Mouse (Mus musculus) regulatory T cell (primary cell): ENCODE measurements at regions not wholly inside any gene's neighbourhood (a gene's known extent, or its start where the extent isn't known, plus 50 kb on each side); places are given as distances from the start of the nearest gene placed in this dataset.

ENCODE experiments used
- in situ Hi-C: fragments of 300-600 bp; cut with MboI, MseI; formaldehyde crosslinking; loops from one replicate; pipeline ENCODE4 v1.15.1; 2025; ENCODE audit warnings: high pct_unique_total_duplicates

DNA sequence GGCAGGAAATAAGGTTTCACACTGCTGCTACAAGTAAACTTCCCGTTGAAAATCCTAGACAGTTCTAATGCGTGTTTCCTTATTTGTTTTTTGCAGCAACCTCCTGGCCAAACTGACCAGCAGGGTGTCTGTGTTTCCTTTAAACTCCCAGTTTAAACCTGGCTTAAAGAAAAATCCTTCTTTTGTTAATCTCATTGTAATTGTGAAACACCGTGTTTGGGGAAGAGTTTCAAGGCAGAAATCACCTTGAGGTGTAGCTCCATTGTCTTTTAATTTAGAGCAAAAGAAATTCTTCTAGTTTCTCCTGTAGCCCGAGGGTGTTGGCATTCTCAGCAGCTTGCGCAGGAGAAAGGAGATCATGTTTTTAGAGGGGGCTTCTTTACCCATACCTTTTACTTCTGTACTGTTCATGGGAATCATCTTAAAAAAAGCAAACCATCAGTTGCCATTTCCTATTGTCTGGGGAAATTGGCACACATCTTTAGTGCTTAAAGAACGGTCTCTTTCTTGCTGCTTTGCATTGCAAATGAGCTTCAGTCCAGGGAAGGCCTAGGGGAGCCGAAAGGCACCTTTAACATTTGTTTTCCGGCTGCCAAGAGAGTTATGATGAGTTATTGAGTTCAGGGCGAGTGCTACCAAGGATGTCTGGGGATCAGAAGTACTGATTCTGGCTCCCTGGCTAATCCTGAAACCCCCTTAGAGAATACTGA, 342.6 kb downstream of the Slc4a3 start:
- in situ Hi-C loops, result no loop called here

- in situ Hi-C loops, result no loop called here
Observed at GRCm38 (mm10) chr1:75889847-75890591, 344.0 kb downstream of the Slc4a3 start.

- in situ Hi-C loops, result no loop called here
Observed at GRCm38 (mm10) chr1:75890636-75891276, 344.7 kb downstream of the Slc4a3 start.

- in situ Hi-C loops, result no loop called here
Observed at GRCm38 (mm10) chr1:75895550-75895949, 349.5 kb downstream of the Slc4a3 start.

GRCm38 (mm10) chr1:75901146-75901545, 355.1 kb downstream of the Slc4a3 start:
- in situ Hi-C loops, result no loop called here

DNA sequence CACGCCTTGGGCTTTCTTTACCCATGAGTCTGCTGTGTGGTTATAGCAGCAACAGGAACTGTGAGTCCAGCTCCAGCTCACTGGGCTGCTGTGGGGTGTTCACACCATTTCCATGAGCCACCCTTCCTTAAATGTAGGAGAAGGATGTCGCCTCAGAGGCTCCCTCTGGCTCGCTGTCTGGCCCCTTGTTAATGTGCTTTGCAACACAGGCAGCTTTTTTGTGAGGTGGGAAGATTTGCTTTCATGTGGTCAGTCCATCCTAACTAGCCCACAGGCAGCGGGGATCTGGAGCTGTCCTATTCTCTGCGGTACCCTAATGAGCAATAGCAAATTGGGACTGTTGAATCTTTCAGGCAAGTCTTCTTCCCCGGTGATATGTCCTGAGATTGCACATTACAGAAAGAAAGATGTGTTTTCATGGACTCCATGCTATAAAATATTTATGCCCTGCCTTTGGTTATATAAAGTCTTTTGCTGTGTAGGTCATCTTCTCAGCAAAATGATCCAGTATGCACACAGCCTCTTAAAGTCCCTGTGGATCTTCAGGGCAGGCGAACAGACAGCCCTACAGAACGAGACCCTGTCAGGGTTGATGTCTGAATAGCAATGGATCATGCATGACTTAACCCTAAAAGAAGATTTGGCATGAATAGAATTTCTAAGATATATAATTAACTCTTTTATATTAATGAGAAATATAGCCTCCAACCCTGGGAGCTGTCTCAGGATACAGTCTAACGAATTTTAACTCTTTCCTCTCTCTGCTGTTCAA, 359.8 kb downstream of the Slc4a3 start:
- in situ Hi-C loops, result no loop called here

GRCm38 (mm10) chr1:75915311-75915710, 369.2 kb downstream of the Slc4a3 start:
- in situ Hi-C loops, result no loop called here

DNA sequence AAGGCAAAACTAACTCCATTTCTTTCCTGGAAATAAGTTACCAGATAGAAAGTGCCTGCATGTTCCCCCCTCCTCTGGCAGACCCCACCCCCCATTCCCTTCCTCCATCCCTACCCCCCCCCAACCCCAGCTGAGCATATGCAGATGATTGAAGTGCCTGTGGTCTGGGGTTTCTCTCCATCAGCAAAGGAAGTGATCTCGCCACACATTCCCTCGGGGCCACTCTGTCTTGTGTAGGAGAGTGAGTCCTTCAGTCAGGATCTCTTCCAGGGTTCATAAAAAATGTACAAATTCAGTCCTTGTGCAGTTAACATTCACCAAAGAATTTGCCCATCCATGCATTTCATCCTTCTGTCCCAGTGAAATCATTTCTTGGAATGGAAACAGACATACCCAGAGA, 370.1 kb downstream of the Slc4a3 start:
- in situ Hi-C loops, result no loop called here

GRCm38 (mm10) chr1:75919134-75919533, 373.1 kb downstream of the Slc4a3 start:
- in situ Hi-C loops, result no loop called here

DNA sequence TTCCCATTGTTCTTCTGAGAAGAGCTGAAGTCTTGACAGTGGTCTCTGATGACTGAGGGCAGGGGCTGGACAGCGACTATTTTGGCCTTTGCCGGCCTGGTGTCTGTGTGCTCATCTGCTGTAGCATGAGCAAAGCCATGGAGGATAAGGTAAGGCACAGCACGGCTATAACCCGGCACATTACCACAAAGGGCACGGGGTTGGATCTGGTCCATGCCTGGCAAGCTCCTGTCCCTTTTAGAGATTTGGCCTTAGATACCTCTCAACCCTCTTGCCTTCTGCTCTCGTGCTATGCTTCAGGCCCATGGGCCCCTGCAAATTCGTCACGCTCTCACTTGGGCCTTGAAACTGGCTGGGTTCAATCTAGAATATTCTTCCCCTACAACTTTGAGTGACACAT, 379.0 kb downstream of the Slc4a3 start:
- in situ Hi-C loops, result no loop called here

DNA sequence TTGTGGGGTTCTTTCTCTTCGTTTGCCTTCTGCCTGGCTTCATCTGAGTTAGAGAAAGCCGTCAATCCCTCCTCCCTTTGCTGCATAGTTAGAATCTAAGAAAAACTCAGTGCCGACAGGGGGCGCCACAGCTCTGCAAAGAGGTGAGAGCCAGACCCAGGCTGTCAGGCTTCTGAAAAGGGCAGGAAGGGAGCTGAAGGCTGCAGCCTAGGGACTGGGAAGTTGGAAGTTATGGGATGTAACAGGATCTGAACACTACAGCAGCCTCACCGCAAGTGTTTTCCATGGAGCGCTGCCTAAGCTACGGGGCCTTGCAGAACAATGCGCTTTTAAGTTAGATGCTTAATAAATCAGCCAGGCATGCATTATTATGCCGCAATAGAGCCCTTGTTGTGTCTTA, 379.7 kb downstream of the Slc4a3 start:
- in situ Hi-C loops, result no loop called here

- in situ Hi-C loops, result no loop called here
Observed at GRCm38 (mm10) chr1:75931852-75932251, 385.8 kb downstream of the Slc4a3 start.

DNA sequence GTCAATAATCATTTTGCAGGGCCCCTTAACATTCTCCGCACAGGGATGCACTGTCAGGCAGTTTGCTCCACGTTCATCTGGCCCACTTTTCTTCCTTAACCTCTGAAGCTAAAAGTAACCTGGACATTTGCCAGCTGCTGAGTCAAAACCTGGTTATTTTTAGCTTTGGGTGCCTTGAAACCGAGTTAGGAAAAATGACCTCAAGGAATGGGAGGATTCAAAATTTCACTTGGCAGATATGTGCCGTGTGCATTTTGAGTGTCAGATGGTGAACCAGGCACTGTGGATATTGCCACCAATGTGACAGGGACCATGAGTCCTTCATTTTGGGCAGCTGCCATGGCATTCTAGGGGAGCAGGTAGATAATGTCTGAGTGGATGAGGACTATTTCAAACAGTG, 387.8 kb downstream of the Slc4a3 start:
- in situ Hi-C loops, result no loop called here

GRCm38 (mm10) chr1:75934761-75935160, 388.7 kb downstream of the Slc4a3 start:
- in situ Hi-C loops, result no loop called here

GRCm38 (mm10) chr1:75935866-75936265, 389.8 kb downstream of the Slc4a3 start:
- in situ Hi-C loops, result no loop called here

GRCm38 (mm10) chr1:75936596-75936995, 390.5 kb downstream of the Slc4a3 start:
- in situ Hi-C loops, result no loop called here

DNA sequence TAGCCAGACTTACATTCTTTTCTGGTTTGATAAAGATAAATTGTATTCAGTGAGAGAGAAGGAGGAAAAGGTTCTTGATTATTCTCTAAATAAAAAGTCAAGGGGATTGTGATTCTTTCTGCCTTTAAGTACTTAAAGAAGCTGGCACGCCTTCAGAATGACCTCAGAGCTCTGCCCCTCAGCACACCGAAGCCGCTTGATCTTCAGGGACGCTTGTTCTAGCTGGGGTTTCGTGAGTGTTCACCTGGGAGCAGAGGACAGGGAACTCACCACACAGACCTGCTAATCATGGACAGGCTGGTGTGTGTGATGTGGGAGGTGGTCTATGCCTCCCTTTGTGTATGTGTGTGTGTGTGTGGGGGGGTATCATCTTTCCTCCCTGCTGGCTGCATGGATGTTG, 391.3 kb downstream of the Slc4a3 start:
- in situ Hi-C loops, result no loop called here

GRCm38 (mm10) chr1:75946290-75946839, 400.3 kb downstream of the Slc4a3 start:
- in situ Hi-C loops, result no loop called here

DNA sequence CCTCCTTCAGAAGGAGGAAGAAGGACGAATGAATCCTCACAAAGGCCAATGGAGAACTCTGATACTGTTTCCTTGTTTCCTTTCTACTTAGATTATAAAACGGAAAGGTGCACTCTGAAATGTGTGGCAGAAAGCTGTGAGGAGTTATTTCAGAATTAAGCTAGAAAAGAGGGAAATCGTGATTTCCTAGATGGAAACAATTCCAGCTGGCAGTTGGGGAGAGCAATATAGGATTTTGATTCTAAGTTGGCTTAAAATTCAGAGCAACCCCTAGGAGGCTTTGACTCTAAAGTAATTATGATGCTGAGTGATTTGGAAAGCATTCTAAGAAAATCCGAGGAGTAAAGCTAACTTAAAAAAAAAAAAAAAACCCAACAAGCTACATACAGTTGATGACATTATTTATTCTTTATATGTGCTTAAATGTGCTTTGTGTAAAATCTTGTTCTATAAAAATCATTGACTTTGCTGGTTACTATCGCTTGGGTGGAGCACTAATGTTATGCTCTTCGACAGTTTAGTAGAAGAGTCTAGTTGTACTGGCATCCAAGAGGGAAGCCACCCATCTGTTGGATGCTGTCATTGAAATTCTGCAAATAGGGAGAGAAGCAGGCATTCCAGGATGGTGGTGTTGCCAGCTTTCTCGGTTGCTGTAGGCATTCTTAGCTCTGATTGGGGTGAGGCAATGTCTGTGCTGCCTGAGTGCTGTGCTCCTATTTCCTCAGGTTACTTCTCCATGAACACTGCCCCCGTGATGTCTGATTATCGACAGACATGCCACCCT, 432.3 kb downstream of the Slc4a3 start:
- in situ Hi-C loops, result no loop called here

- in situ Hi-C loops, result no loop called here
Observed at GRCm38 (mm10) chr1:75983057-75983456, 437.0 kb downstream of the Slc4a3 start.

- in situ Hi-C loops, result no loop called here
Observed at GRCm38 (mm10) chr1:75983487-75983886, 437.4 kb downstream of the Slc4a3 start.
